Mouse (Mus musculus) ES-Bruce4 (cell line): Measurements from ENCODE around the gene Sorcs2.

Source experiments
- CTCF ChIP-seq: IDR thresholded peaks from one replicate; pipeline ENCODE4 v1.8.1; 2011; ENCODE audit warnings: low read depth, low read length
- EP300 ChIP-seq: IDR thresholded peaks from 2 replicates; pipeline ENCODE4 v1.6.1; 2011; ENCODE audit warnings: low read depth, low read length; ENCODE audit not compliant: insufficient read depth
- POLR2A ChIP-seq: IDR thresholded peaks from one replicate; pipeline ENCODE4 v1.8.1; 2011; ENCODE audit warnings: low read length; ENCODE audit not compliant: insufficient read depth

DNA sequence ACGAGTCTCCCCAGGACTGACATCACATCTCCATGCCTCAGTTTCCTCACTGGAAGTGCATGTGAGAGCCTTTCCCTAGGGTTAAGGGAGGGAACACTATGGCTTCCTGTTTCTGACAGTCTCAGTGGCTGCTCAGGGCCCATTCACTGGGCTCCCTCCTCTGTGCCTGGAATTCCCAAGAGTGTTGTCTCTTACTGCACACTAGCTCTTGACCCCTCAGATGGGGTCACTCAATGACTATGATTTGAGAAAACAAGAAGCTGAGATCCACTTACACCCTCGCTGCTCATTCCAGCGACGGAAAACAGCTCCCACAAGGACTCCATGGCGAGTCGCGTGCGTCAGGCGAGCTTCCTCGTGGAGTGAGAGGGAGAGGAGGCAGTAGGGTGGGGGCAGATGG lies 296.8 kb downstream of the Sorcs2 start:
- no peak for TF ChIP-seq POLR2A
- TF ChIP-seq EP300 = no peak
- TF ChIP-seq CTCF = no peak
